Mouse (Mus musculus): ENCODE measurements at regions not wholly inside any gene's neighbourhood (a gene's known extent, or its start where the extent isn't known, plus 50 kb on each side); places are given as distances from the start of the nearest gene placed in this dataset.

- no peaks in the 10 kb centered on the region for H3K27me3 ChIP-seq (replicated peaks)
- no peak overlapping the region for H3K4me3 ChIP-seq (replicated peaks in 1 of 3; ENCODE audit: low read depth in 2 of 3, low read length in 2 of 3, poor library complexity in 1 of 3)
- TF ChIP-seq EP300 (IDR thresholded peaks at IDR 0.05; ENCODE audit: low read length): no peak
- no peak for TF ChIP-seq MAFK (IDR thresholded peaks at IDR 0.05; ENCODE audit: insufficient replicate concordance, low read length)
- TF ChIP-seq MAZ (IDR thresholded peaks at IDR 0.05; ENCODE audit: low read depth, low read length): no peak
- no peak for TF ChIP-seq ZMIZ1 (IDR thresholded peaks at IDR 0.05; ENCODE audit: low read depth, low read length)
- no peak for TF ChIP-seq ETS1 (conservative IDR thresholded peaks at IDR 0.05; ENCODE audit: low read depth, low read length)
- no peaks in the 10 kb centered on the region for H3K79me2 ChIP-seq (replicated peaks; ENCODE audit: control insufficient read depth, extremely low read depth, insufficient read depth, poor library complexity, severe bottlenecking)
- H3K4me2 ChIP-seq (ENCODE audit: insufficient read depth, low read depth, poor library complexity, severe bottlenecking): no peak overlapping the region
- dilution Hi-C loops (cut with MboI; ENCODE audit: extremely low pct_ligation_motif_present, extremely low pct_unique_long_range_greater_than_20kb, low sequenced_read_pairs) (no loop called here), in situ Hi-C loops (cut with MboI; ENCODE audit: low pct_ligation_motif_present, low pct_unique_long_range_greater_than_20kb, low sequenced_read_pairs) (no loop called here)
- H3K4me1 ChIP-seq (ENCODE audit: control insufficient read depth in 1 of 2, insufficient read depth in 2 of 2): peaks cover 0 to 3% of the 10 kb centered on the region in 2 experiments; a peak in 1 of 4 replicates
- H3K9ac ChIP-seq (ENCODE audit: insufficient read depth, low read depth): no peak overlapping the region
- H3K27ac ChIP-seq (ENCODE audit: insufficient read depth, low read depth): no peak overlapping the region
- no peaks in the 10 kb centered on the region for H3K9me3 ChIP-seq (replicated peaks; ENCODE audit: low read length)
- no peaks in the 10 kb centered on the region for H3K36me3 ChIP-seq (replicated peaks in 1 of 2; ENCODE audit: control insufficient read depth in 1 of 2, insufficient read depth in 1 of 2, low read length in 1 of 2)
- DNase-seq (ENCODE audit: extremely low read depth): no peak
Observed at GRCm38 (mm10) chr11:19776473-19777200, 147.5 kb upstream of the Spred2 start.

GRCm38 (mm10) chr11:19778191-19778590 is 146.0 kb upstream of the Spred2 start:
- peaks cover 0 to 3% of the 10 kb centered on the region in 2 experiments; a peak in 1 of 4 replicates for H3K4me1 ChIP-seq (ENCODE audit: control insufficient read depth in 1 of 2, insufficient read depth in 2 of 2)
- H3K4me2 ChIP-seq (ENCODE audit: insufficient read depth, low read depth, poor library complexity, severe bottlenecking): no peak overlapping the region
- in situ Hi-C loops (cut with MboI; ENCODE audit: low pct_ligation_motif_present, low pct_unique_long_range_greater_than_20kb, low sequenced_read_pairs) (no loop called here), dilution Hi-C loops (cut with MboI; ENCODE audit: extremely low pct_ligation_motif_present, extremely low pct_unique_long_range_greater_than_20kb, low sequenced_read_pairs) (no loop called here)
- H3K36me3 ChIP-seq (replicated peaks in 1 of 2; ENCODE audit: control insufficient read depth in 1 of 2, insufficient read depth in 1 of 2, low read length in 1 of 2): no peaks in the 10 kb centered on the region
- peaks cover 2% of the 10 kb centered on the region for H3K27me3 ChIP-seq (replicated peaks)
- no peak overlapping the region for H3K9ac ChIP-seq (ENCODE audit: insufficient read depth, low read depth)
- no peak overlapping the region for H3K27ac ChIP-seq (ENCODE audit: insufficient read depth, low read depth)
- TF ChIP-seq MXI1 (IDR thresholded peaks at IDR 0.05; ENCODE audit: low read depth, low read length) (no peak), ZKSCAN1 (IDR thresholded peaks at IDR 0.05; ENCODE audit: borderline replicate concordance, low read depth, low read length) (no peak), ZC3H11A (IDR thresholded peaks at IDR 0.05; ENCODE audit: low read depth, low read length) (no peak), POLR2AphosphoS2 (IDR thresholded peaks at IDR 0.05; ENCODE audit: low read depth, low read length) (no peak), NRF1 (IDR thresholded peaks at IDR 0.05; ENCODE audit: low read depth, low read length) (no peak), ELF1 (IDR thresholded peaks at IDR 0.05; ENCODE audit: low read depth, low read length) (no peak)
- DNase-seq (ENCODE audit: extremely low read depth): no peak
- H3K9me3 ChIP-seq (replicated peaks; ENCODE audit: low read length): no peaks in the 10 kb centered on the region
- no peak overlapping the region for H3K4me3 ChIP-seq (replicated peaks in 1 of 3; ENCODE audit: low read depth in 2 of 3, low read length in 2 of 3, poor library complexity in 1 of 3)
- H3K79me2 ChIP-seq (replicated peaks; ENCODE audit: control insufficient read depth, extremely low read depth, insufficient read depth, poor library complexity, severe bottlenecking): no peaks in the 10 kb centered on the region

GRCm38 (mm10) chr11:19785110-19785509 is 139.1 kb upstream of the Spred2 start:
- Histone ChIP-seq H3K9me3 (replicated peaks; ENCODE audit: low read length) (peaks cover 2% of the 10 kb centered on the region), H3K27me3 (replicated peaks) (peaks cover 14% of the 10 kb centered on the region), H3K4me1 (ENCODE audit: control insufficient read depth in 1 of 2, insufficient read depth in 2 of 2) (no peaks in the 10 kb centered on the region; a peak in 1 of 4 replicates), H3K36me3 (replicated peaks in 1 of 2; ENCODE audit: control insufficient read depth in 1 of 2, insufficient read depth in 1 of 2, low read length in 1 of 2) (no peaks in the 10 kb centered on the region), H3K27ac (ENCODE audit: insufficient read depth, low read depth) (no peak overlapping the region), H3K4me3 (replicated peaks in 1 of 3; ENCODE audit: low read depth in 2 of 3, low read length in 2 of 3, poor library complexity in 1 of 3) (no peak overlapping the region), H3K79me2 (replicated peaks; ENCODE audit: control insufficient read depth, extremely low read depth, insufficient read depth, poor library complexity, severe bottlenecking) (no peaks in the 10 kb centered on the region), H3K4me2 (ENCODE audit: insufficient read depth, low read depth, poor library complexity, severe bottlenecking) (no peak overlapping the region), H3K9ac (ENCODE audit: insufficient read depth, low read depth) (no peak overlapping the region)
- in situ Hi-C loops (cut with MboI; ENCODE audit: low pct_ligation_motif_present, low pct_unique_long_range_greater_than_20kb, low sequenced_read_pairs) (no loop called here), dilution Hi-C loops (cut with MboI; ENCODE audit: extremely low pct_ligation_motif_present, extremely low pct_unique_long_range_greater_than_20kb, low sequenced_read_pairs) (no loop called here)
- DNase-seq (ENCODE audit: extremely low read depth): no peak
- TF ChIP-seq SMC3 (IDR thresholded peaks at IDR 0.05; ENCODE audit: low read depth, low read length) (no peak), SIN3A (IDR thresholded peaks at IDR 0.05; ENCODE audit: low read length) (no peak), ZNF384 (IDR thresholded peaks at IDR 0.05; ENCODE audit: low read depth, low read length) (no peak), MXI1 (IDR thresholded peaks at IDR 0.05; ENCODE audit: low read depth, low read length) (no peak), MAFK (IDR thresholded peaks at IDR 0.05; ENCODE audit: insufficient replicate concordance, low read length) (no peak), MAX (IDR thresholded peaks at IDR 0.05; ENCODE audit: low read length) (no peak), EP300 (IDR thresholded peaks at IDR 0.05; ENCODE audit: low read length) (no peak), CTCF (conservative IDR thresholded peaks at IDR 0.05 in 1 of 2, IDR thresholded peaks at IDR 0.05 in 1 of 2; ENCODE audit: low read depth in 2 of 2, low read length in 2 of 2) (no peak), CHD2 (IDR thresholded peaks at IDR 0.05; ENCODE audit: low read length) (no peak), BHLHE40 (IDR thresholded peaks at IDR 0.05; ENCODE audit: low read depth, low read length) (no peak), NRF1 (IDR thresholded peaks at IDR 0.05; ENCODE audit: low read depth, low read length) (no peak), RAD21 (IDR thresholded peaks at IDR 0.05; ENCODE audit: low read depth, low read length) (no peak), UBTF (IDR thresholded peaks at IDR 0.05; ENCODE audit: low read depth, low read length) (no peak), KAT2A (IDR thresholded peaks at IDR 0.05; ENCODE audit: insufficient replicate concordance, low read length) (no peak), NELFE (IDR thresholded peaks at IDR 0.05; ENCODE audit: low read depth, low read length) (no peak), JUND (conservative IDR thresholded peaks at IDR 0.05; ENCODE audit: low read depth, low read length) (no peak), HCFC1 (IDR thresholded peaks at IDR 0.05; ENCODE audit: low read depth, low read length) (no peak), JUN (IDR thresholded peaks at IDR 0.05; ENCODE audit: insufficient read depth, low read depth, low read length) (no peak), ZMIZ1 (IDR thresholded peaks at IDR 0.05; ENCODE audit: low read depth, low read length) (no peak)
